30 mouse cellular contexts compared by ENCODE assay signal in the genomic region with DNA sequence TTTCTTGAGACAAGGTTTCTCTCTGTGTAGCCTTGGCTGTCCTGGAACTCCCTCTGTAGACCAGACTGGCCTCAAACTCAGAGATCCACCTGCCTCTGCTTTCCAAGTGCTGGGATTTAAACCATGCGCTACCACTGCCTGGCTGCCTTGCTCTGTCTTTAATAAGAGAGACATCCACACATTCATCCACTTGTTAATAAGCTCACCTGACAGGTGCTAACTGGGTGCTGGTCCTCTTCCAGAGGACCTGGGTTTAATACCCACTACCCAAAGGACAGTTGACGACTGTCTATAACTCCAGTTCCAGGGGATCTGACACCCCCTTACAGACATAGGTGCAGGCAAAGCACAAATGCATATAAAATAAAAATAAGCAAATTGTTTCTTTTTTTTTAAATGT.
"Had no signal": no experiment of that assay in that cellular context is flagged by ENCODE, and none has a peak within 500 bp of the region (broad histone marks: within the 10 kb centered on the region; RNA-seq: fewer than 3 reads in every experiment).

No protein-coding gene starts in this region.

- ATAC-seq: liver, embryonic 12.5 days; liver, postnatal 0 days; lung, postnatal 0 days; midbrain, embryonic 13.5 days; midbrain, embryonic 15.5 days; midbrain, embryonic 16.5 days had no signal

- H3K27me3 ChIP-seq: limb, embryonic 12.5 days; limb, embryonic 13.5 days; limb, embryonic 15.5 days; liver, embryonic 12.5 days; liver, embryonic 13.5 days; liver, embryonic 15.5 days; midbrain, embryonic 12.5 days; midbrain, embryonic 13.5 days; midbrain, embryonic 15.5 days; neural tube, embryonic 12.5 days had no signal

- H3K4me3 ChIP-seq: limb, embryonic 10.5 days; limb, embryonic 12.5 days; limb, embryonic 13.5 days; limb, embryonic 15.5 days; liver, embryonic 12.5 days; liver, embryonic 13.5 days; liver, embryonic 15.5 days; megakaryocyte, embryonic 14.5 days; midbrain, embryonic 10.5 days; midbrain, embryonic 12.5 days; midbrain, embryonic 13.5 days; midbrain, embryonic 15.5 days; myocyte; neural tube, embryonic 12.5 days had no signal

- H3K4me2 ChIP-seq: limb, embryonic 12.5 days; limb, embryonic 13.5 days; limb, embryonic 15.5 days; liver, embryonic 11.5 days; liver, embryonic 12.5 days; liver, embryonic 13.5 days; liver, embryonic 15.5 days; midbrain, embryonic 11.5 days; midbrain, embryonic 12.5 days; midbrain, embryonic 13.5 days; midbrain, embryonic 15.5 days; neural tube, embryonic 12.5 days had no signal

- H3K4me1 ChIP-seq: midbrain, embryonic 12.5 days; midbrain, embryonic 13.5 days; midbrain, embryonic 15.5 days; neural tube, embryonic 12.5 days had no signal

- H3K36me3 ChIP-seq: limb, embryonic 10.5 days; limb, embryonic 12.5 days; limb, embryonic 13.5 days; limb, embryonic 15.5 days; liver, embryonic 12.5 days; liver, embryonic 13.5 days; liver, embryonic 15.5 days; midbrain, embryonic 10.5 days; midbrain, embryonic 12.5 days; midbrain, embryonic 13.5 days; midbrain, embryonic 15.5 days; neural tube, embryonic 12.5 days had no signal

- H3K9me3 ChIP-seq: limb, embryonic 10.5 days; limb, embryonic 12.5 days; limb, embryonic 13.5 days; limb, embryonic 15.5 days; liver, embryonic 12.5 days; liver, embryonic 13.5 days; liver, embryonic 15.5 days; megakaryocyte, embryonic 14.5 days; midbrain, embryonic 10.5 days; midbrain, embryonic 12.5 days; midbrain, embryonic 13.5 days; midbrain, embryonic 15.5 days; neural tube, embryonic 12.5 days had no signal

- H3K9ac ChIP-seq: limb, embryonic 12.5 days; limb, embryonic 13.5 days; limb, embryonic 15.5 days; liver, embryonic 12.5 days; liver, embryonic 13.5 days; liver, embryonic 14.5 days; liver, embryonic 15.5 days; liver, postnatal 0 days; lung, embryonic 14.5 days; midbrain, embryonic 12.5 days; midbrain, embryonic 13.5 days; midbrain, embryonic 15.5 days; neural tube, embryonic 12.5 days had no signal

- H3K27ac ChIP-seq: limb, embryonic 12.5 days; limb, embryonic 13.5 days; liver, embryonic 12.5 days; liver, embryonic 13.5 days; liver, embryonic 14.5 days; liver, embryonic 15.5 days; macrophage; midbrain, embryonic 10.5 days; midbrain, embryonic 12.5 days; midbrain, embryonic 13.5 days; midbrain, embryonic 15.5 days; neural tube, embryonic 12.5 days had no signal

- DNase-seq: left cerebral cortex, postnatal 4 days; liver; liver, embryonic 13.5 days; liver, postnatal 0 days; lung, adult 18-20 months; lung, embryonic 14.5 days; lung, postnatal 10 days; lung, postnatal 14 days; lung, postnatal 36 days; lung, postnatal 4 days; midbrain, embryonic 14.5 days had no signal
